Mouse (Mus musculus) kidney, postnatal 36 days (tissue): ENCODE measurements around the gene Arl8a.
"Not testable (repeated sequence)": the region's sequence is repeated elsewhere in the genome, so short reads cannot be mapped to it uniquely, and the experiment has no call there.

ENCODE experiments used
- DNase-seq, 2 experiments: peaks; one replicate each; pipeline ENCODE4 v3.0.0; 2021 to 2022; ENCODE audit warnings: mixed read lengths in 2 of 2

Arl8a gene

GRCm38 (mm10) chr1:135170299-135170698 is 23.7 kb downstream of the Arl8a start:
- no peak for DNase-seq

DNA sequence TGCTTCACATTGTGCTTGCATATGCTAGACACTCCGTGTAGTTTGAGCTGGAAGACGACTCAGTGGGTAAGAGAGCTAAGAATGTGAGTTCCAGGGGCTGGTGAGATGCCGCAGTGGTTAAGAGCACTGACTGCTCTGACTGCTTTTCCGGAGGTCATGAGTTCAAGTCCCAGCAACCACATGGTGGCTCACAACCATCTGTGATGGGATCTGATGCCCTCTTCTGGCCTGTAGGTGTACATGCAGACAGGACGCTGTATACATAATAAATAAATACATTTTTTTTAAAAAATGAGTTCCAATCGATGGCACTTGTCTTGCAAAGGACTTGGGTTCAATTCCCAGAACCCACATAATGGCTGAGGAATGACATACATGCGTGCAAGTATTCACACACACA is 24.6 kb downstream of the Arl8a start:
- DNase-seq, result no peak

DNA sequence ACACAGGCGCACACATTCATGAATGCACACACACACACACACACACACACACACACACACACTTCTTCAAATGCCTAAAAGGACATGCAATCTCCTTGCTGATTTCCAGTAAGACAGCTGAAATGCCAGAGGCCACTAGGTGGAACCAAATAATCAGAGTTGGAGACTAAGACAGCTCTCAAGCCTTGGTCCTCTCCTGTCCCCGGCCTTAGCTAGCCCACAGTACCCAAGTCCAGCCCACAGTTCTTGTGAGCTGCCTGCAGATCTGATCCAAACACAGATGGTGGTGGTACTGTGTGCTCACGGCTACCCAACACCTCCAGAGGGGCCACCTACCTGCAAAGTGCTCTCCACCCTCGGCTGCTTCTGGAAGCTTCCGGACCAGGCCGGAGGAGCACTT is 25.4 kb downstream of the Arl8a start:
- peak; percentile 84 to 87 for DNase-seq

- peak; percentile 43 to 49 for DNase-seq
Measured at GRCm38 (mm10) chr1:135173311-135173710, 26.7 kb downstream of the Arl8a start.

- peak; percentile 46 to 60 for DNase-seq
Measured at GRCm38 (mm10) chr1:135175176-135175575, 28.6 kb downstream of the Arl8a start.

- DNase-seq, result peak; percentile 80 to 91
Measured at GRCm38 (mm10) chr1:135177724-135178123, 31.1 kb downstream of the Arl8a start.

DNA sequence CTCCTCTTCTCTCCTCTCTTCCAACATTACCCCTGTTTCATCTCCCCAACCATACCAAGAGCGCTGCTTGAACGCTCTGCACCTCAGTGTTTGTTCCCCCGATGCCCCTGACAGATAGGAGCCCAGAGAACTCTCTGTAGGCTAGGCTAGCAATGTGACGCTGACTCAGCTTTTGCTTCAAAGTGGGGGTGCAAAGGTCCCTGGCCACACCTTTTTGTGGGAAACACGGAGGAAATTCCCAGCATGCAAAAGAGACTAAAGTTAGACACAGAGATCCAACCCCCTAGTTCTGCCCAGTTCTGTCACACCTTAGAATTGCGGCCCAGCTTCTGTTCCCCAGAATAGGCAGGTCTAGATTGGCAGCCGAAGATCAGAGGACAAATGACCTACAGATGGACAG is 32.2 kb downstream of the Arl8a start:
- peak; percentile 42 to 64 for DNase-seq

DNA sequence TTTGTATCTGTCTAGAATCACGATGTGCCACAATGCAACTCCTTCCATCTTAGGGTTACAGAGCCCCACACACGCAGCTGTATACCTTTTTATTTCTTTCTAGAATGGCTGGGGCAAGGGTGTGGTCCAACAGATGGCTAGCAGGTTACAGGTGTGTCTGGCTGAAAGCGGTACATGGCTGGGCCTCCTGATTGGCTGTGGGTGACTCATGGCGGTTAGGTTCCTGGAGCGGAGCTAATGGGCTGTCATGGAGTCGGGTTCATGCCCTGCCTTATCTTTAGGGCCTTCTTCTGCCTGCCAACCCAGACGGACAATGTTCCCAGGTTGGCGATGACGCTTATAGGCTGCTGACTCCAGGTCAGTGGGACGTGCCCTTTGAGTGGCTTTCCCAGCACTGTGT is 34.2 kb downstream of the Arl8a start:
- no peak for DNase-seq

DNA sequence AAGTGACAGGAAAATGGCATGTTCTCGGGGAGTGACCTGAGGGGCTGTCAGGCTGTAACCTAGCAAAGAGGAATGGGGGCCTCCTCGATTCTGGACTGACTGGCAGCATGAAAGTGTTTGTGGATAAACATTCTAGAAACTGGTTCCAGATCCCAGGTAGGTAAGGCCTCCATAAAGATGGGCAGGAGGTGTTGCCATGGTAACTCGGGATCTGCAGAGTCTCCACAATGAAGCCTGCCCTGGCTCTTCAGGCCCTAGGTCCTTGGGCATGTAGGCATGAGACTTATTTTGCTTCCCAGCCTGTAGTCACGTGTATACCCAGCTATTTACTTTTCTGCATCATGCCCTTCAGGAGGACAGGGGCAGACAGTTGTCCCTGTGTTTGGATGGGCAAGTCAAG is 34.7 kb downstream of the Arl8a start:
- DNase-seq, result no peak

- DNase-seq, result peak; percentile 92 to 93
Measured at GRCm38 (mm10) chr1:135181880-135182623, 35.4 kb downstream of the Arl8a start.

DNA sequence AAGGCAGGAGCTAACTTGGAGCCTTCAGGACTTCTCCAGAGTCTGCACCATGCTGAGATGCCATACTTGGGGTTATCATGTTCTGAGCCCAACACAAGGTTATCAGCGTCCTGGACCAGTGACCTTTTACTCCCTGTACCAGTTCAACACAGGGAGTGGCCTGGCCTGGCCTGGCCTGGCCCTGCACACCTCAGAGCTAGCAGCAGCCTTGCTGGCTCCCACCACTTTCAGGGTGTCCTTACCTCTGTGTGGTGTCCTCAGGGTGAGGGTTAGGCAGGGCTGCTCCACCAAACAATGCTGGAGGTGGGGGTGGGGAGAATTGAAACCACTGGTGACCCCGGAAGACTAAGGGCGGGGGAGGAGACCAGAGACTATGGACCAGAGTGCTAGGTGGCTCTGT is 36.4 kb downstream of the Arl8a start:
- no peak for DNase-seq

GRCm38 (mm10) chr1:135183448-135183847 is 36.8 kb downstream of the Arl8a start:
- DNase-seq, result no peak

GRCm38 (mm10) chr1:135183941-135184570 is 37.4 kb downstream of the Arl8a start:
- no peak for DNase-seq

GRCm38 (mm10) chr1:135185936-135186335 is 39.3 kb downstream of the Arl8a start:
- DNase-seq, result no peak

GRCm38 (mm10) chr1:135186427-135186826 is 39.8 kb downstream of the Arl8a start:
- DNase-seq, result no peak

GRCm38 (mm10) chr1:135187016-135187415 is 40.4 kb downstream of the Arl8a start:
- not testable (repeated sequence) for DNase-seq

DNA sequence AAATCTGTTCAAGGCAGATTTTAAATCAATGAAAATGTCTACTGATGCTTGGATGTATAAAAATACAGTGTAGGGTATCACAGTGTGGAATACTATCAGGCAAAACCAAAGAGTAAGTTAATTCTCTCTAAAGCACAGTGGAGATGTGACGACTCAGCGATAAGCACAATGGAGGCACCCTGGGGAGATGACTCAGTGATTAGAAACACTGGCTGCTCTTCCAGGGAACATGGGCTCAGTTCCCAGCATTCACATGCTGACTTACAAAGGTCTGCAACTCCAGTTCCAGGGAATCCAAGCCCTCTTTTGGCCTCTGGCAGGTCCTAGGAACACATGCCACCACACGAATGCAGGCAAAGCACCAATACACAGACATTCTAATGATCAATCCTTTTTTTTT is 41.6 kb downstream of the Arl8a start:
- peak in 1 of 2 experiments; percentile 29 for DNase-seq

DNA sequence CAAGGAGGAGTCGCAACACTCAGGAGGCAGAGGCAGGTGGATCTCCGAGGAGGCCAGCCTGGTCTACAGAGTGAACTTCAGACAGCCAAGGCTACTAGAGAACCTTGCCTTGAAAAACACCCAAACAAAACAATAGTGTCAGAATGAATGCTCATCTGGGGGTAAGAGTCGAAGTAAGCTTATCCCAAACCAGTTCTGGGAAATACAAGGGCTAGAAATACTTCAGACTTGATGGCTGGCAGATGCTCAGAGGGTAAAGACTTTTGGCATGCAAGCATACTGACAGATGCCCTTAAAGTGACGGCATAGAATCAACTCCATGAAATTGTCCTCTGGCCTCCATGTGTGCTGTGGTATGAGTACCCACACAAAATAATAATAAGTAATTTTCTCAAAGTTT is 42.6 kb downstream of the Arl8a start:
- no peak for DNase-seq

DNA sequence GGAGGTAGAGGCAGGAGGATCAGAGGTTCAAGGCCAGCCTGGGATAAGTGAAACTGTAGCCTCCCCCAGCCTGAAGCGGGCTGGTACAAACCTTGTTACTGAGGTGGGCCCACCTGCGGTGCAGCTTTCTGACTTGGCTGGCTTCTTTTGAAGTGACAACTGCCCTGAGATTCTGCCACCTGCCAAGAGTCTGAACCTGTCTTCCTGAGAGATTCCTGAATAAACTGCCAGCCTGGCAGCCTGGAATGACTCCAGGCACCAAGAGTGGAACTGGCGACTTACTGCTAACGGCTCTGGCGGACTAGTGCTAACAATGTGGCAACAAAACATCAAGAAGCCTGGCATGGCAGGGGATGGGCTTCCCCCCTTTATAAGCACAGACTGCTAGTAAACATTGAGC is 47.7 kb downstream of the Arl8a start:
- DNase-seq, result peak in 1 of 2 experiments; percentile 45

GRCm38 (mm10) chr1:135195907-135196440 is 49.4 kb downstream of the Arl8a start:
- peak; percentile 47 to 50 for DNase-seq

DNA sequence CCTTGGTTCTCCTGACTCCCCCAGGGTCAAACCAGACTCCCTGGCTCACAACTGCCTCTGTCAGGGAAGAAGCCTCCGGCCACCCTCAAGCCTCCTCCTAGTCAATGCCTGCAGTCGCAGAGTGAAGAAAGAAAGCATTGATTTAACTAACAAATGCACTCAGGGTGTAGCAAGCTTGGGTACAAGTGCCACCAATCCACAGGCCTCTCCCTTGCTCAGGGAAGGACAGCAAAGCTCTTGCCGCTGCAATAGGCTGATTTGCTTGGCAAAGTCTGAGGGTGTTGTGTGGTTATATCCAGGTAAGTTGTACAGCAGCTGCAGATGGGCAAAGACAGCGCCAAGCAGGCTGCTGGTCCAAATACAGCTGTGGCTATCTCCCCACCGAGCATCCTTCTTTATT is 51.8 kb downstream of the Arl8a start:
- DNase-seq, result no peak

- peak; percentile 72 to 75 for DNase-seq
Measured at GRCm38 (mm10) chr1:135199014-135199819, 52.6 kb downstream of the Arl8a start.

DNA sequence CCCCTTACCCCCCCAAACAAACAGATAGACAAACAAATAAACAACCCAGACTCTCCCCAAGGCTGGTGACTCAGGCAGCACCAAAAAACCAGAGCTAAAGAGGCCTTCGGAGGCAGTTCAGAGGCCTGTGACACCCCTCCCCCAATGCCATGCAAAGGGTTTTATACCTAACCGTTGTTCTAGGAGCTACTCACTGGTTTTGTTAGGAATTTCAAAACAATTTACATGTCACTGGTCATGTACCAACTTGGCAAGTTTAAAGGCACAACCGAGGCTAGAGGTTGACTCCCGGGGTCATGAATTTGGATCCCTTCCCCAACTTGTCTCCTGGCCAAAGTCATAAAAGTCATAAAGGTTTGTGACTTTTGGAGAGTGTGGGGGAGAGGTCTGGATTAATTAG is 53.8 kb downstream of the Arl8a start:
- peak; percentile 26 to 36 for DNase-seq
